Mouse (Mus musculus): ENCODE measurements around the gene Nkx2-2.

Gene Nkx2-2

DNA sequence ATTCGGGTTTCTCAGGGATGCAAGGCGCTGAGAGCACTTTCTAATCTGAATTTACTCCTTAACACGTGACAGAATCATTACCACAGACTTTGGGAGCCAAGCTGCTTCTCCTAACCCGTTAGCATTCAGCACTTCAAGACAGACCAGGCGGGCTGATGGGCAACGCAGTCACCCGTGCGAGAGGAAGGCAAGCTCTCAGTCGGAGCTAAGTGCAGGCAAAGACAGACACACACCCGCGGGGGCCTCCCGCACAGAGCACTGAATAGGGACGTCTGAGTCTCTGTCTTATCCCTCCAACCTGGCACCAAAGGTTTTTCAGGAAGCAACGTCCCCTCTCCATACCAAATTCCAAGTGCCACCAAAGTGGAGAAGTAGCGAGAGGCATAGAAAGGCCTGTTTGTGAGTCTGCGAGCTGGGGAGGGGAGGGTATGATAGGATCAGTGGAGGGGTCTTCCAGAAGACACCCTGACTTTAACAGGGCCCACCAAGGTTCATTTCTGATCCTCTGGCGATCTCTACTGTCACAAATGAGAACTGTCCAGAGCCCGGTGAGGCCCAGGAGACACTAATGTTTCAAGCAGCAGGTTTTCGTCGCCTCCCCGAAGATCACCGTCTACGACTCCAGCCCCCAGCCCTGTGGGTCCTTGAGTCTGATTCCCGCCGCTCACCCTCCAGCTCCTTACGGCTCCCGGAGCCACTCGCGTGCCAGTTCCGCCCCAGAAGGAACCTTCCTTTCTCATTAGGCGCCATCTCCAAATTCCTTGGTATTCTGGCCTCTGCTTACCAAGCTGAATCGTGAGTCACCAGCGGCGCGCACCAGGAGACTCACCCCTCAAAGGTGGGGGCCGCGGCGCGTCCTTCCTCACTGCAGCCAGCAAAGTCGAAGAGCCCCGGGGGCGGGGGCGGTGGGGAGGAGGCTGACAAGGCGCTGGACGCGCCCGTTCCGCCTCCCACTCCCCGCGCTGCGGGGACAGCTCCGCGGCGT is at the start of gene Nkx2-2:
Gene Nkx2-2 (minus strand): TSS at position 973 of the 985 bp plus-strand sequence.
- no peak for DNase-seq (ENCODE audit: low read depth, low spot score)

DNA sequence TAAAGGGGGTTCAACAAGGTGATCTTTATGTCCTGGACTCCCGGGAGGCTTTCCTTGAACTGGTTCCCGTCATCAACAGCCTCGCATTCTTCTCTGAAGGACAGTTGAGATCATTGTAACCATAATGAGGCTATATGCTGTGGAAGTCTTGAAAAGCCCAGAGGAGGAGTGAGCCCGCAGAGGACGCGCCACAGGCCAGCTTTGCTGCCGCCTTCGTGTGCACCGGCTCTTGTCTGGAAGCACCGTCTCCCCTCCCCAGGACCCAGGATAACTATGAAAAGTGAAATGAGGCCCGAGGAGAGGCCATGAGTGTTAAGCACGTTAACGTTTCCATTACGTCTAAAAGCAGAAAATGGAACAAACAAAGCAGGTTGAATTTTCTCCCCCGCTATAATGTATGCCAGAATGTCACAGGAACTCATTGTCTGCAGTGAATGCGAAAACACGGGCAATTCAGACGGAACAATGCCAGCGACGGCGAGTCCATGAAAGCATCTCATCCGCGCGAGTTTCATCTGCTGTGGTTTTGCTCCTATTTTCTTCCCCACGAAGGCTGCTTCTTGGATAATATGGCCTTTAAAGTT is 41.8 kb upstream of the Nkx2-2 start:
- DNase-seq (ENCODE audit: low read depth, low spot score): no peak

DNA sequence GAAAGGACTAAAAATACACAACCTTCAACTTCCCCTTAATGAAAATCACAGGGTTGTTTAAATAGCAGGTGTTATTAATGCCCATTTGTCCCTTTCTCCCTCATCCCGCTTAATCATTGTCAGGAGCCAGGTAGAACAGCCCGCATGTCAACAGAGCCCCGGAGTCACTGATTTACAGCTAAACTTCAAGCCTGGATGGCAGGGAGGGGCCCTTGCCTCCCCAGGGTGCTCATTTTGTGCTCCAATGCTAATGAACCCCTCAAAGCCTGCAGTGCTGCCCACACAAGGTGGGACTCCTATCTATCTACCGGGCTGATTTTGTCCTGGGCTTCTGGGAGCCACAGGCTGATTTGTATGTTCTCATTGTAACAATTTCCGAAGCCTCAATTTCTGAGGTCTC is 37.1 kb upstream of the Nkx2-2 start:
- DNase-seq (ENCODE audit: low read depth, low spot score): no peak

- no peak for DNase-seq (ENCODE audit: low read depth, low spot score)
Measured at GRCm38 (mm10) chr2:147205076-147205615, 11.1 kb upstream of the Nkx2-2 start.

GRCm38 (mm10) chr2:147194711-147195615 is 920 bp upstream of the Nkx2-2 start:
- DNase-seq (ENCODE audit: low read depth, low spot score): no peak

DNA sequence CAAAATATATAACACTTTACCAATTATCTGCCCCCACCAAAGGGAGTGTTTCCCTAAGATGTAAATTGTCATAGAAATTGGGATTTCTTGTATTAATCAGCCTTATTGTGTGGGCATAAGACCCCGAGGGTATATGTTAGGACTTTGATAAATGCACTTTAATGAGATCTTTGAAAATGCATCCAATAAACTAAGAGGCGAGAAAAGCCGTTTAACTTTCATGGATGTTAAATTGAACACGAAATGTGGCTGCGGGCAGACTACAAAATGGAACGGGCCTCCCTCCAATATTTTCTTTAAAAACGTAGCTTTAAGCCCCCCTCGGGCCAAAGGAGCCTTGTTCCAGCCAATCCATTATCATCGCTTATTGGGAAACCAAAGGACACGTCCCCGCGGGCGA is 1.3 kb downstream of the Nkx2-2 start:
- no peak for DNase-seq (ENCODE audit: low read depth, low spot score)

DNA sequence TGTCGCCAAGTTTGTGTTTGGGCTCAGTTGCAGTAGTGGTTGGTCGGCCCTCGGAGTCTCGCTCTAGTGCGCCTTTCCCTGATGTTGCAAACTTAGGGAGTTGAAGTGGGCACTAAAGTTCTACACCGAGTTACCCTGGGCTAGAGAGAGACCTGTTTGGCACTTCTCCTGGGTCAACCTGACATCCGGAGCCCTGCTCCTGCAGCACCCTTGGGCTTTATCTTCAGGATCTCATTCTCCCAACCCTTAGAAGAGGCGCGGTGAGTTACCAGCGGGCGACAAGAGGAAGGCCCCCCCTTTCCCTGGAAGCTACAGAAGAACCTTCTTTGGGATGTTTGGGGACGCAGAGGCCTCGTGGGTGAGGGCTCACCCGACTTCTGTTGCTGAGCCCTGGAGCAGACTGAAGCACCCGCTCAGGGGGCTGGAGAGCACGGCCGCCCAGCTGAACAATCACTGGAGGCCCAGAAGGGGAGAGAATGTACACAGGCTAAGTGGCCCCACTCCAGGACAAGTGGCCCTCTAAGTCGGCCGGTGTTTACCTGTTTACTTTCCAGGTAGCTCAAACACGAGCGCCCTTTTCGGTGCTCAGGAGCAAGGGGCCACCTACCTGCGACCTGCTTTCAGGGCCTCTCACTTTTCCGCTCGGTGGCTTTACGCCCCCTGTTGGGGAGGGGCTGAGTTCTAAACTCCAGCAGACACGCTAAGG is 3.6 kb downstream of the Nkx2-2 start:
- no peak for DNase-seq (ENCODE audit: low read depth, low spot score)

- DNase-seq (ENCODE audit: low read depth, low spot score): no peak
Measured at GRCm38 (mm10) chr2:147189546-147190315, 4.3 kb downstream of the Nkx2-2 start.

DNA sequence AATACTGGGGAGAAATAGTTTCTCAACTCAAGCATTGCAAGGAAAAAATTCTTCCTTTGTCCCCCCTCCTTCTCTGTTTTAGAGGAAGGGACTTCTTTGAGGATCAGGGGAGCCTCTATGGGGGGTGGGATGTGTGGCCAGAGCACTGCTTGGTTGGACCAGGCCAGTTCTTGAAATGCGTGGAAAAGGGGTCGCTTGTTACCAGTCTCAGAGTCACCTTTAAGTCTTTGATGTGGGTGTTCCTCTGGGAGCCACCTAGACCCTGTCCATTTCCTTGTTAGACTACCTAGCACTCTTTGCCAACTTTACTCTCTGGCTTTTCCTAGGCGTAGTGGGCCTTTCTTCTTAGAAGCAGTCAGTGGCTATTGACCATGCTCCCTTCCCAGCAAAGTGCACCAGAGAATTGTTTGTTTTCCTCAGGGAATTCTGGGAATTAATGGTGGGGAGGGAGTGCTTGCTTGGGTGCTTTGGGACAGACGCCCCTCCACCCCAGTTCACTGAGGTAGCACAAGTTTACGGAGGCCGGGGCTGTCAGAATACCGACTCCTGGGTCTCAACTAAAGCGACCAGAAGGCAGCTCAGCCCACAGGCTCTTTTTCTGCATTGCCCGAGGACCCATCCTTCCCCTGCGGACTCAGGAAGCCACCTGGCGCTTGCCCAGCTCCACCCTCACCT is 5.0 kb downstream of the Nkx2-2 start:
- no peak for DNase-seq (ENCODE audit: low read depth, low spot score)

GRCm38 (mm10) chr2:147188074-147188700 is 5.9 kb downstream of the Nkx2-2 start:
- no peak for DNase-seq (ENCODE audit: low read depth, low spot score)

DNA sequence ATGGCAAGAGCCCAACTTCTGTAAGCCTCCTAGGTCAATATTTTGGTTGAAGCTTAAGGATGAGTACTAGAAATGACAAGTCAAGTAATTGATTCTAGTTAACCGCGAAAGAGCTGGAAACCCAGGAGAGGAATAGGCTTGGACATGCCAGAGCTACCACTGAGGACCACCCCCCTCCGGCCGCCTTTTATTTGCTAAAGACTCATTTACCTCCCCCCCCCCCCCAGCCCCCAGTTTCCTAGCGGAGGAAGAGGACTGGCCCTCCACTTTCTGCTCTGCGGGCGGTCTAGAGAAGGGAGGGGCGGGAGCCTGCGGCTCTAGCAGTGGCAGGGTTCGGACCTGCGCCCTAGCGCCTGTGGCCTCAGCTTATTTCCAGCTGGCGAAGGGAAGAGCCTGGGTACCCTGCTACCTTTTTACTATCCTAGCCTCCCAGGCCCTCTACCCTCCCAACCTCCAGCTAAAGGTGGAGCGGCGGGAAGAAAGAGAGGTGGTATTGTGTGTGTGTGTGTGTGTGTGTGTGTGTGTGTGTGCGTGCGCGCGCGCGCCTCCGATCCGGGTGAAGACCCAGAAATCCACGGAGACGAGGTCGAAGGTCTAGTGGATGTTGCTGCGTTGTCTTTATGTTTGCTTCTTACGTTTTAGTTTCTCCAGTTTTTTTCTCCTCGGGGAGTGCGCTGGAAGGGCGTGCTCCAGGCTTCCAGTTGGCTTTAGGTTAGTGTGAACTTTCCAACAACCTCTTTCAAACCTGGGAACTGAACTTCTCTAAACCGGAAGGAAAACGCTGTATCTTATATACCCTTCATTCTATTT is 6.8 kb downstream of the Nkx2-2 start:
- DNase-seq (ENCODE audit: low read depth, low spot score): no peak

DNA sequence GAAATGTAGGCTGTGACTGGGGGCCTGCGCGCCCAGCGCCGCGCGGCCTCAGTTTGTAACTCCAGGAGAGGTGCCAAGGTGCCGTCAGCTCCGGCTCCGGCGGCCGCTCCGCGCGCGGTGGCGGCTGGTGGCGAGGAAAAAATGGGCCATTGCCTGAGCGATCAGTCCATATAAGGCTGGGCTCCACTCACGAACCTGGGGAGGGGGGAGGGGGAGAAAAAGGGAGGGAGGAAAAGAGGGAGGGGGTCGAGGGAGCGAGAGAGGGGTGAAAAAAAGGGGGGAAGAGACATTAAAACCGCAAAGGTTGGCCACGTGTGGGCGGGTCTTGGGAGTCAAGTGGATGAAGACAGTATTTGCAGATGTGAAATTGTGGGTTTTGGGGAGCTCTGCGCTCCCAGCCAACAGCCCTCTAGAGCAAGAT is 7.8 kb downstream of the Nkx2-2 start:
- no peak for DNase-seq (ENCODE audit: low read depth, low spot score)

- no peak for DNase-seq (ENCODE audit: low read depth, low spot score)
Measured at GRCm38 (mm10) chr2:147185561-147185960, 8.5 kb downstream of the Nkx2-2 start.

GRCm38 (mm10) chr2:147184071-147184990 is 9.7 kb downstream of the Nkx2-2 start:
- no peak for DNase-seq (ENCODE audit: low read depth, low spot score)

- no peak for DNase-seq (ENCODE audit: low read depth, low spot score)
Measured at GRCm38 (mm10) chr2:147183521-147183920, 10.5 kb downstream of the Nkx2-2 start.

GRCm38 (mm10) chr2:147182709-147183260 is 11.3 kb downstream of the Nkx2-2 start:
- DNase-seq (ENCODE audit: low read depth, low spot score): no peak

Measured in skeletal muscle tissue, adult 2 months (tissue).